Mouse (Mus musculus): Measurements from ENCODE around the gene Ube2l6.

DNA sequence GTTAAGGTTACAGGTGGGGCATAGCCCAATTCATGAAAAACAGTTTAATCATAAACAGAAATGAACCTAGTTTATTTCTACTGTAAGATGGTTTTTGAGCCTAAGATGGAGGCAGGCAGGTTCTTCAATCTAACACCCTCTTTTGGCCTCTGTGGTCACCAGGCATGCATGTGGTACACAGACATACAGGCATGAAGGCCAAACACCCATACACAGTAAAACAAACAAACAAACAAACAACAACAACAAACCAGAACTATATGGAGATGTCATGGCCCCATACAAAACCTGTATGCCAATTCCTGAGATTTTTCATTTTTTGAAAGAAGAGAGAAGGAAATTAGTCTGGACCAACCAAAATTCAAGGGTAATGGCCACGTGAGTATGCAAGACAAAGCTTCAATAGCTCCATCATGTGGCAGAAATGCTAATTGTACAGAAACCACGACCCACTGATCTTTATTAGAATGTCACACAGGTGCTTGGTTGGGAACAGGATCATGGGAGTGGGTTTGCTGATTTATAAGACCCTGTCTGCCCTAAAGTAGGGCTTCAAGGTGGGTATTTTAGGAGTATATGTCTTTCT is 40.0 kb upstream of the Ube2l6 start:
- no peak for TF ChIP-seq GATA1 (IDR thresholded peaks at IDR 0.05; ENCODE audit: borderline replicate concordance, low read length)
- no peak for TF ChIP-seq CTCF (IDR thresholded peaks at IDR 0.05; ENCODE audit: low read depth, low read length)
